Mouse (Mus musculus) thymus, postnatal 10 days (tissue): ENCODE measurements at regions not wholly inside any gene's neighbourhood (a gene's known extent, or its start where the extent isn't known, plus 50 kb on each side); places are given as distances from the start of the nearest gene placed in this dataset.

Experiments used
- DNase-seq, 2 experiments: peaks; one replicate each; pipeline ENCODE4 v3.0.0; 2021; ENCODE audit warnings: low spot score in 2 of 2

- no peak for DNase-seq
Measured at GRCm38 (mm10) chr13:60237091-60237490, 59.9 kb upstream of the Gas1 start.

DNA sequence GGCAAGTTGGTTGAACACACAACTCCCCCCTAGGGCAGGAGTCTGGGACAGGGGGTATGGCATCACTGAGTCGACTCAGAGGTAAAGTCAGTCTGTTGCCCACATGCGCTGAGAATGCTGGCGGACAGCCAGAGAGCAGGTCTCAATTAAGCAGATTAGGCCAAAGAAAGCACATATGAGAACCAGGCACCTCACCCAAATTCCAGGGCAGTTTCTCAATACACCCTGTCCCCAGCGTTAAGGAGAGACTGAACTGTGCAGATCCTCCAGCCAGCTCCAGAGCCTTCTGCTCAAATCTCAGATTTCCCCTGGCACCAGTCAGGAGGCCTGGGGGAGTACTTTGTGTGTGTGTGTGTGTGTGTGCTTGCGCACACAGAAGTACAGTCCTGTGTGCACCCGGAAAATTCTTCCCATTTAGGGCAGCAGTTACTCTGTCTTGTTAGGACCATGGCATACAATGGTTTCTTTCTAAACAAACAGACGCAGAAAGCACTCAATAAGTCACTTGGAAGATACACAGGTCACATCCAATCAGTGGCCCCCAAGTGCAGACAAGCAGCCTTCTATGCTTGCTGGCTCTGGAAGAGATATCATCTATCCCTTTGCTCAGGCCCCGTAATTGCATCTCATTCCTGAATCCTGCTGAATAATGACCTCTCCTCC, 65.4 kb upstream of the Gas1 start:
- no peak for DNase-seq

DNA sequence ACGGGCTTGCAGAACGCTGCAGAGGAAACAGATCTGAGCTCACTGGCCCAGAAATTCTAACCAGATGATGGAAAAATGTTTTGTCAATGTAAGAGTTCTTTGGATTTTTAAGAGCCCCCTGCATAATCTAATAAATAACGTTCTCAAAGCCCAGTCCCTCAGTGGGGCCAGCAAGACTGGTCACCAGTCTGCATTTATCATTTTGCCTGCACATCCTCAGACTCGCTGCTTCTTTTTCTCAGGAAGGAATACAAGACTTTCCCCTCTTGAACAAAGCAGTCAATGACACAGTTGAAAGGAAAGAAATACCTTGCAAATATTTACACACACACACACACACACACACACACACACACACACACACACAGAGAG, 65.9 kb upstream of the Gas1 start:
- DNase-seq = no peak

DNA sequence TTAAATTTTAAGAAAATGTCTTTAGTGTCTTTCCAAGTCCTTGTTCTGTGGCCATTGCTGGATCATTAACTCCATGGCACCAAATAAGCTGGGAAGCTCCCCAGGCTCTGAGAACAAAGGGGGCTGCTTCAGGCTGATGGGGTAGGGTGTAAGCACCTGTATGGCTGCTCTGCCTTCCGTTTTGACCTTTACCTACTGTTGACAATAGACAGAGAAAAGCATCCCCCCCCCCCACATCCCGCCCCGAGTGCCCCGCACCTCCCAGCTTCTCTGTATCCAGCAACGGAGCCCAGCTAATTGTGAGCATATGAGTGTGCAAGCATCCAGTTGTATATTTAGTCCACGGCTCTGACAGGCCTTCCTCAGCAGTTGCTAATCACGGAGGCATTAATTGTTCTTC, 78.0 kb upstream of the Gas1 start:
- no peak for DNase-seq

GRCm38 (mm10) chr13:60255715-60256114, 78.5 kb upstream of the Gas1 start:
- no peak for DNase-seq

GRCm38 (mm10) chr13:60256997-60257396, 79.8 kb upstream of the Gas1 start:
- no peak for DNase-seq

GRCm38 (mm10) chr13:60257878-60258277, 80.7 kb upstream of the Gas1 start:
- DNase-seq = no peak

GRCm38 (mm10) chr13:60262449-60263028, 85.4 kb upstream of the Gas1 start:
- no peak for DNase-seq

GRCm38 (mm10) chr13:60264504-60264903, 87.3 kb upstream of the Gas1 start:
- no peak for DNase-seq

GRCm38 (mm10) chr13:60267557-60267956, 90.4 kb upstream of the Gas1 start:
- DNase-seq = no peak

GRCm38 (mm10) chr13:60268256-60268655, 91.1 kb upstream of the Gas1 start:
- no peak for DNase-seq

- DNase-seq = no peak
Measured at GRCm38 (mm10) chr13:60269406-60269841, 92.3 kb upstream of the Gas1 start.

- DNase-seq = no peak
Measured at GRCm38 (mm10) chr13:60270526-60270925, 93.4 kb upstream of the Gas1 start.

- DNase-seq = no peak
Measured at GRCm38 (mm10) chr13:60273331-60273730, 96.2 kb upstream of the Gas1 start.

GRCm38 (mm10) chr13:60282543-60283251, 105.5 kb upstream of the Gas1 start:
- no peak for DNase-seq

DNA sequence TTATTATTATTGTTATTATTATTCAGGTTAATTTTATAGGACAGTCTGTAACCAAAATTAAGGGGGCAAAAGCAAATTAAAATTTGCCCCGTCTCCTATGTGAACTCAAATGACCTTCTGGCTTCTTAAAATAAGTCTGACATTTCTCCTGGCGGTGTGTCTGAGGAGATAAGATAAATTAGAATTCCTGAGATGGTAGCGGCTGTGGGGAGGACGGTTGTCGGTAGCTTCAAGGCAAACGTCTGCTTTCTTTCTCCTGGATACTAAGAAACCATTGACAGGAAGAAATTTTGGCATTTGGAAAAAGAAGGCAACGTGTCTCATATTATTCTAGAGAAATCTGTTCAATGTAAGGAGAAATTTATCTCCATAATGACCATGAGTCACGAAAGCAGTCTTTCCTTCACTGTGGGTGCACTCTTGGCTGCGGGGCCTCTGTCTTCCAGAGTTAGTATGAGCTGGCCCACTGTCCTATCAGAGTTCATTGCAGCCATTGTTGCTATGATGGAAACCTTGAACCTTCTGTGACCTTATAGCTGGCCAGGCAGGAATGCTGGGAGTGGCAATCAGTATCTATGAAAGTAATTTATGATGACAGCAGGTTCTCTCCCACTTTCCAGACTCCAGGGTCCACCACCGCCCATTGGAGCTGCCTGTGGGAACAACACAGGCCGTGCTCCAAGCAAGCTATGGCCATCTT, 109.5 kb upstream of the Gas1 start:
- no peak for DNase-seq

GRCm38 (mm10) chr13:60289650-60290049, 112.5 kb upstream of the Gas1 start:
- DNase-seq = no peak

DNA sequence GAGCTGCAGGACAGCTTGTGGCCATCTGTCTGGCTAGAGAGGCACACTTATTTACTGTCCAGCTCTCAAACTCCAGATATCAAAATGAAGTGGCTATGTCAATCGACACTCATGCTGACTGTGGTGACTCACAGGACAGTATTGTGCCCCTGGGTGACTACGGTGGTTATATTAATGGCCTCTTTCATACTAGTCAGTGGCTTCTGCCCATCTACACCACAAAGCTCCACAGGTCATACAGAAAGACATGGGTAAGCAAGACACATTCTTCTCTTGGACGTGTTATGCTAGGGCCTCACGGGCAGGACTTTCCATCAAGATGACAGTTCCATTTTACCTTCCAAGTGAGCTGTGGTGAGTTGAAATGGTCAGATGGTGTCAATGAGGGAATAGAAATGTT, 113.7 kb upstream of the Gas1 start:
- DNase-seq = no peak

DNA sequence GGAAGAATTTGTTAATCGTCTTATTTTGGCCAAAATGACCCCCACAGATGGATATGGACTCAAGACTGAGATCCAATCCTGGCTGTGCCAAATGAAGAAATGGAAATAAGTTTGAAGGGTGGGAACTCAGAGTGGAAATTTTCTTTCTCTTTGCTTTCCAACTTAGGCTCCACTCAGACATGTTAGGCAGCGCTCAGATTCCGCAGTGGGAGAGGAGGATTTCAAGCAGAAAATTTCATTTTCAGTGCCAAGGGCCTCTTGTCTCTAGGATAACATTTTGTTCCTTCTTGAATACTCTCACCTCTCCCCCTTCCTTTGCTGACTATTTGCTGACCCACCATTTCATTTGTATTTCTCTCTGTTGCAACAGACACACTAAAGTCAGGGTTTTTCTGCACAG, 114.2 kb upstream of the Gas1 start:
- DNase-seq = no peak

DNA sequence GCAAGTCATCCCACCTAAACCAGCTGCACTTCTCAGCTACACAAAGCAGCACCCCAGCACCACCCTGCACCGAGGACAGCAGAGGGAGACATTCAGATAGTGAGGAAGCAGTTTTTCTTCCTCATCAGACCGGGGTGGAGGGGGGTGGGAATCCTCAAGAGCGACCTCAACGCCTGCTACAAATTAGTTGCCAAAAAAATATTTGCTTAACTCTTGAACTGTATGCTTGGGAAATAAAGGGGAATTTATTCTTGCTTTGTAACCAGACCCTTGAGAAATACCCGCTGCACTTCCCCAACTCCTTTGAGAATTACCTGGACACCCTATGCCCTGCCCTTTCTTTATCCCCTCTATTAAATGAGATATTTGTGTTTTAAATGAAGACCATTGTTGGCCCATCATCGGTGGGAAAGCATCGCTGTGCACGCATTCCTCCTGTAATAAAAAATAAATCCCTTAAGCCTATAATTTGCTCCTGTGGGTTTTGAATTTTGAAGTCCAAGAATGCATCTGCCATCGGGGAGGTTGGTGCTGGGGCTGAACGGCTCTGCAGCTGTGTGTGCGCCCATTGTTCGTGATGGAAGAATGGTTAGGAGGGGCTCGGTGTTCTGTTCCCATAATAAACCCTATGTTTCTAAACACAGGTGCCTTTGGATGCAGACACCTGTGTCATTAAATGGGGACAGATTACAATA, 119.2 kb upstream of the Gas1 start:
- no peak for DNase-seq

DNA sequence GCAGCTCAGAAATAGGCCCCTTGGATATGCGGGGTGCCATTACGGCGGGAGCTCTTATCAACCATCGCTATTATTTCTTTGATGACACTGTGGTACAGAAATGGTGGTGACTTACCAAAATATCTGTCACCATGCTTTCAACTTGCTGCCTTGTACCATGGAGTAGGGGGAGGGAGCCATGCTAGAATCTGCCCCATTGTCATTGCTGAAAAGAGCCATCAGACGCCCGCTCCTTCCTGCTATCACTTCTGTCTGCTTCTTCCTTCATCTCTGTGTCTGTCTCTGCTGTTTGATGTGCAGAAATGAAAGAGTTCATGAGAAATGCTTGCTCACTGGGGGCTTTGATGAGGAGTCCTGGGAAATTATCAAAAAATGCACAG, 119.7 kb upstream of the Gas1 start:
- DNase-seq = no peak

GRCm38 (mm10) chr13:60298575-60298974, 121.4 kb upstream of the Gas1 start:
- DNase-seq = no peak
